Mouse (Mus musculus) embryo, embryonic 10.5 days (tissue): ENCODE measurements around the gene Crtc2.
"Not testable (repeated sequence)": the region's sequence is repeated elsewhere in the genome, so short reads cannot be mapped to it uniquely, and the experiment has no call there.

ENCODE experiments used
- DNase-seq: peaks from one replicate; pipeline ENCODE4 v3.0.0-alpha.2; 2015; ENCODE audit warnings: low spot score

Gene Crtc2

GRCm38 (mm10) chr3:90242984-90243775, 10.8 kb upstream of the Crtc2 start, which contains the start of gene Creb3l4:
Gene Creb3l4, minus strand, starts transcription at chr3:90243512.
- DNase-seq, result peak; percentile 87

- DNase-seq, result no peak
Observed at GRCm38 (mm10) chr3:90245406-90245805, 8.6 kb upstream of the Crtc2 start.

- no peak for DNase-seq
Observed at GRCm38 (mm10) chr3:90247630-90247959, 6.4 kb upstream of the Crtc2 start.

GRCm38 (mm10) chr3:90247960-90248745, 5.8 kb upstream of the Crtc2 start, which contains the start of gene Slc39a1:
Gene Slc39a1, plus strand, starts transcription at chr3:90248172.
- DNase-seq, result peak; percentile 99

DNA sequence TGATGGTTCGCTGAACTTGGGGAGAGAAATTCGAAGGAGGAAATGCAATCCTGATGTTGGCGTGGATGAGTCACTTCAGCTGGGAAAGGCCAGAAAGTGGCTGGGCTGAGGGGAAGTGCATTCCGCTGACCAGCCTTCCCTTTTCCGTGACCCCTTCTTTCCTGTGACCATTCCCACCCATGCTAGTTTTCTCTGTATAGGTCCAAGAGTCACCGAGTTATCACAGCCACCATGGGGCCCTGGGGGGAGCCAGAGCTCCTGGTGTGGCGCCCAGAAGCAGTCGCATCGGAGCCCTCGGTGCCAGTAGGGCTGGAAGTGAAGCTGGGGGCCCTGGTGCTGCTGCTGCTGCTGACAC, 5.2 kb upstream of the Crtc2 start:
- DNase-seq, result peak; percentile 28

DNA sequence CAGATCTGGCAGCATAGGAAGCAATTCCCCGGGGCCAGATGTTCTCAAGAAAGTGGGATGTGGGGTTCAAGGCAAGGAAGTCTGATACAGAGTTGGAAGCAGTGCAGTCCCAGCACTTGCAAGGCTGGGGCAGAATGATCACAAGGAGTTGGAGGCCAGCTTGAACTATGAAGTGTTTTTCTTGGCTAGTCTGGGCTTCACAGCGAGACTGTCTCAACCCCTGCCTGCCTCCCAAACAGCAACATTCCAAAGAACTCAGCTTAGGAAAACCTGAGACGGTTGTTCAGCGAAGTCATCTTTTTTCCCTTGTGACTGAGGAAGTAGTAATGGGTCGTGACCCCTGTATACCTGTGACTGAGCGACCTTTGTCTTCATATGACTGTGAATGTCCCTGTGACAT, 3.2 kb upstream of the Crtc2 start:
- DNase-seq, result no peak

GRCm38 (mm10) chr3:90251731-90252226, 2.2 kb upstream of the Crtc2 start:
- DNase-seq, result not testable (repeated sequence)

DNA sequence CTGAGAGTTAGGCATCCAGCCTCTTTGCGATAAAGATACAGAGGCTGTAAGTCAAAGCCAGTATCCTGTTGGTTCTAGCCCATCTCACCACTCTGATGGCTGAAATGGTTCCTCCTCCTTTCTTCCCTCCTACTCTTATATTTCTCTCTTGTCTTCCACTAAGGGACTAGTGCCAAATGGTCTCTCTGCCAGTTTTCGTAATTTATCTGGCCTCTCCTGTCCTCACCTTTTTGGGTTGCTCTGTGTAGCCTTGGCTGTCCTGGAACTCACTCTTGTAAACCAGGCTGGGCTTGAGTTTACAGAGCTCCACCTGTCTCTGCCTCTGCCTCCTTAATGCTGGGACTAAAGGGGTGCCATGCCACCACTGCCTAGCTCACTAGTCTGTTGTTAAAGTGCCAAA, 1.3 kb upstream of the Crtc2 start:
- not testable (repeated sequence) for DNase-seq

GRCm38 (mm10) chr3:90253174-90253573, 789 bp upstream of the Crtc2 start:
- not testable (repeated sequence) for DNase-seq

GRCm38 (mm10) chr3:90254419-90255193, 643 bp downstream of the Crtc2 start:
- DNase-seq, result peak; percentile 53

- no peak for DNase-seq
Observed at GRCm38 (mm10) chr3:90255194-90255565, 1.2 kb downstream of the Crtc2 start.

GRCm38 (mm10) chr3:90255784-90256353, 1.9 kb downstream of the Crtc2 start:
- DNase-seq, result no peak

GRCm38 (mm10) chr3:90256731-90257530, 3.0 kb downstream of the Crtc2 start:
- DNase-seq, result no peak

GRCm38 (mm10) chr3:90258521-90258920, 4.6 kb downstream of the Crtc2 start:
- no peak for DNase-seq

DNA sequence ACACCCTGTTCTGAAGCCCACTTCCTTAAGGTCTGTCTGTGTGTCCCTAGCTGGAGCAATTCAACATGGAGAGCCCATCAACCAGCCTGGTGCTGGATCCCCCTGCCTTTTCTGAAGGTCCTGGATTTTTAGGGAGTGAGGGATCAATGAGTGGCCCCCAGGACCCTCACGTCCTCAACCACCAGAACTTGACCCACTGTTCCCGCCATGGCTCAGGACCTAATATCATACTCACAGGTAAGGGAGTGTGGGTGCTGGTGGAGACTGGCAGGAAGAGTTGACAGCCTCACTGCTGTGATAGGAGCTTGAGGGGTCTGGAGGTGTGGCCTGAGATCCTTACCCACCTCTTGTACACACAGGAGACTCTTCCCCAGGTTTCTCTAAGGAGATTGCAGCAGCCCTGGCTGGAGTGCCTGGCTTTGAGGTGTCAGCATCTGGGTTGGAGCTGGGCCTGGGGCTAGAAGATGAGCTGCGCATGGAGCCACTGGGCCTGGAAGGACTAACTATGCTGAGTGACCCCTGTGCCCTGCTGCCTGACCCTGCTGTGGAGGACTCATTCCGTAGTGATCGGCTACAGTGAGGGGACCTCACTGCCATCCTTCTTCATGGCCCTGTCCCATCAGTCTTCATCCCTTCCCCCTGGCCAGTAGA, 9.3 kb downstream of the Crtc2 start:
- DNase-seq, result no peak

GRCm38 (mm10) chr3:90264687-90265033, 10.7 kb downstream of the Crtc2 start:
- no peak for DNase-seq

GRCm38 (mm10) chr3:90265034-90265931, 11.3 kb downstream of the Crtc2 start, which contains the start of gene Dennd4b:
Gene Dennd4b, plus strand, starts transcription at chr3:90265185.
- peak; percentile 85 for DNase-seq

DNA sequence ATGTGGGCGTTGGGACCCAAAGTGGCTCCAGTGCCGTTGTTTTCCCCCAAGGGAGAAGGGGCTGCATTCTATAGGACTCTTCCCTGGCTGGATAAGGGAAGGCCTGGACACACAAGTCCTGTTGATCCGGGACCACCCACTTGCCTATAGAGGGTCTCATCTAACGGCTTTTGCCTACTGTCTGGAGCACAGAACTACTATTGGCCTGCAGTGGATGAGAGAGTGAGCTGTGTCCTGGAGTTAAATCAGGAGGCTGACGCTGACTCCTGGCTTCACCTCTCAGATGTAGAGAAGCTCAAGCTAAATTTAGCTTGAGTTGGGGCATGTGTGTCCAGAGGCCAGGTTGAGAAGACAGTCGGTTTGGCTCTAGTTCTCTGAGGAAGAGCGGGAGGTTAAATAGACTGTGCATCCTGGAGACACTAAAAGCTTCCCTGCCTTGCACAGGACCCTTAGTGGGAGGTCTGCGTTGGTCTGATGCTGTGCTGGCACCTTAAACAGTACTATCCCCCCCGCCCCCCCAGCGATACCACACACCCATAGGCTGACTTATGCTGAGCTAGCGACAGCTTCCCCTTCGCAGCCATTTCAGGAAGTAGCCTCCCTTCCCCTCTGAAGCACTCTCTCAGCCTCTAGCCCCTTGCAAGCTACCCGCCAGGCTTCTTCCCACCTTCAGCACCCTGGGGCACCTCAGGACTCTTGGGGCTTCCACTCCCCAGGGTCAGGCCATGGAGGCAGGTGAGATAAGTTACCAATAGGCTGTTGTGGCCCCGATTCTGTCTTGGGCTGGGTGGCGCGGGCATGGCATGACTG, 12.2 kb downstream of the Crtc2 start:
- DNase-seq, result no peak
